Mouse (Mus musculus): ENCODE measurements at regions not wholly inside any gene's neighbourhood (a gene's known extent, or its start where the extent isn't known, plus 50 kb on each side); places are given as distances from the start of the nearest gene placed in this dataset.

DNA sequence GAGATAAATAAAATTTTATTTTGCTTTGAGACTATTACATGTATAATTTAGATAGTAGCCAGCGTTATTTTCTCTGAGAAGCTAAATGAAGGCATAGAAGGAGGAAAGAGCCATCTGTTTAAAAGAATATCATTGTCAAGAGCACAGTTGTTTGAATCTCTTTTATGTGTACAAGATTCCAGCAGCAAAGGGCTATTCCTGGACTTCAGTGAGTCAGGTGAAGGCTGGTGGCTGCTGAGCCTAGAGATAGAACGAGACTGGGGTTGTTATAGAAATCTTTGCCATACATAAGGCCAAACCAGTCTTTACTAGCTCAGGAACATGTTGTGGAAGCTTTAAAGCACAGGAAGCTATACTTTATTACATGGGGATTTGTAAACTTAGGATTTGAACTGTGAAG is 261.6 kb downstream of the Adcyap1 start:
- no peak for DNase-seq (ENCODE audit: low spot score in 2 of 2)
- intact Hi-C loops (cut with DNase I), result no loop called here

DNA sequence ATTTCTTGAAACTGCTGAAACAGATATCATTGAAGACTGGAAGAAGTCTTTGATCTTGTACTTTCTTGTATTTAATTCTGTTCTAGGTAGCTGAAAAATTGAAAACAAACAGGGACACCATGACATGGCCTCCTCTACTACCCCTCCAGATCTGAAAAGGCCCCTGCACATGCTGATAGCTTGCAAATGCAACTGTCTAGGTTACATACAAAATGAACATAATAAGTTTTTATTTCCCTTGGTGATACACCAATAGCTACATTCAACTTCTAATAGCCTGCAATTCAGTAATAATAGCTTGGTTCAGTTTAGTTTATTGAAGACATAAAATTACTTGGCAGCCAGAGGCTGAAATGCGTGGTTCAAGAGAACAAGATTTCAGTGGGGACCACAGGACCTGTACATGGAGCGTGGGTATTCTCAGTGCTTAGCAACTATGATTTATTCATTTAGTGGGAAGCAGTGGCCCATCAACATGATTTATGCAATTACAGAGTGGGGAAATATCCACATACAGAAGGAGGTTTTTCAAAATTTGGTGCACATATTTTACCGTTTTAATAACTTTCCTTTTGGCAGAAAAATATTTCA is 264.9 kb downstream of the Adcyap1 start:
- intact Hi-C loops (cut with DNase I), result no loop called here
- DNase-seq (ENCODE audit: low spot score in 2 of 2), result no peak

DNA sequence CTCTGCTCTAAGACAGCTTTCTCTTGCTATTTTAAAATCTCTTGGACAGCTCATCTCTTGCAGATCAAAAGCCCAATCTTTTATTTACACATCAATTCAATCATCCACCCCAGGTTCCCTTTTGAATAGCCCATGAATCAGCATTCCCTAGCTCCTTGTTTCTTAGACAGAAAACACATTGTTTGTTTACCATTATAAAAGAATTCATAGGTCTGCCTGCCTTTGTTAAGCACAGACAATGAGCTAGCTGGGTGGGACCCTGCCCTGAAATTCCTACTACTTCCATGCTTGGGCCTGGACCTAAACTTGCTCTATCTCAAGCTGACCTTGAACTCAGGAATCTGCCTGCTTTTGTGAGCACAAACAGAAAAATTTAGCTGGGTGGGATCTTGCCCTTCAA is 283.6 kb downstream of the Adcyap1 start:
- no peak for DNase-seq (ENCODE audit: low spot score in 2 of 2)
- intact Hi-C loops (cut with DNase I), result no loop called here

DNA sequence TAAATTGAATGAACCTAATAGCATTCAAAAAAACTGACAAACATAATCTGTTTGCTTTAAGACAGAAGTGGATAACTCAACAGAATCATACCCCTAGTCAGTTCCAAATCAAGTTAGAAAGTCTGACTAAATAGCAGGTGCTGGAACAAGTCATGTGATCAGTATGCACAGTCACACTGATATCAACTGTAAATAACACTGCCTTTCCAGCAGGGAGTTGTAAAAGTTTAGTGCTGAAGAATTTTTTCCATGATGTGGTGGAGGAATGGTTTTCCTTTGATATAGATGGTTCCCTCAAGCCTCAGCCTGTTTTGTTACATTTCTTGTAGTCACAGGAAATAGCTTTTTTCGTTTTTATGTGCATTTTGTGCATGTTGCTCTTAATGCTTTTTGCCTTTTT is 285.7 kb downstream of the Adcyap1 start:
- no peak for DNase-seq (ENCODE audit: low spot score in 2 of 2)
- intact Hi-C loops (cut with DNase I), result no loop called here

DNA sequence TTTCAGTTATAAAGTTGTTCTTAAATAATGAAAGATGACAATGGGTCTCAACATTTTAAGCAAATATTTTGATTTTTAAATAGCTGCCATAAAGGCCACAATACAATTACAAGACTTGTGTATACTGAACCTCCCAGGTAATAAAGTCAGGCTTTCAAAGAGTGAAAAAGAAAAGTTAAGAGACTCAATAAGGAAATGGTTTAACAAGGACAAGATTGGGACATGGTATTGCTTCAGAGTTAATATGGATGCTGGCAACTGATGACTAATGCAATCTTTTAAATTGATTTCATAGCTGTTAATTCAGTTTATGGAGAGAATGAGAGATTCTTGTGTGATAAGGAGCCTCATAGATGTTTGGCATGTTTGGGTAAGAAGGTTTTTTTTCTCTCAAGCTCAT is 287.6 kb downstream of the Adcyap1 start:
- intact Hi-C loops (cut with DNase I), result no loop called here
- no peak for DNase-seq (ENCODE audit: low spot score in 2 of 2)

DNA sequence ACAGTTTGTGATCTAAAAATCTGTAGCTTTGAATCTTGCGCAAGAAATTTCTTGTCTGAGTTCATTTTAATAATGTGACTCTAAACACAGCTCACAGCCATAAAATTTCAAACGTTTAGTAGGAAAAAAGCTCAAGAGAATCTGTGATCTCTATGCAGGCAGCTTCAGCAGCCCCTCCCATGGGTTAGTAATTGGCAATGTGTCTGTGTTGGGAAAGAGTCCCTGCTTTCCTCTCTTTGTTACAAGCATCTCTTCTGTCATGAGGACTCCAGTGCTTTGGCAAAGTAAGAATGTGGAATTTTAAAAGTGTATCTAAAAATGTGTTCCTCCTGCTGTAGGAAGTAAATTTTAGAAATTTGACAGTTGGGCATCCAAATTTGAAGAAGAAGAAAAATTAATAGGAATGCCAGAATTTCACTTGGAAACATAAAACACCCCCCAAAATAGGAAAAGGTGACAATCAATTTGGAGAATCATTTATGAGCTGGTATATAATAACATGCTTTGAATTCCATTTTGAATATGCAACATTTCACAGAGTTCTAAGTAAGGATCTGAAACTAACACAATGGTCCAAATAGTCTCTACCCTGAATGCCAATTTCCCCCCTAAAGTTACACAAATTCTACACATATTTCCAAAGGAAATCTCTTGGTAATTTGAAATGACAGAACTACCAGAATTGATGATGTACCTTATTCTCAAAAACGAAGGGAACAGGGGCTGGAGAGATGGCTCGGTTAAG is 291.3 kb downstream of the Adcyap1 start:
- intact Hi-C loops (cut with DNase I), result no loop called here
- no peak for DNase-seq (ENCODE audit: low spot score in 2 of 2)

DNA sequence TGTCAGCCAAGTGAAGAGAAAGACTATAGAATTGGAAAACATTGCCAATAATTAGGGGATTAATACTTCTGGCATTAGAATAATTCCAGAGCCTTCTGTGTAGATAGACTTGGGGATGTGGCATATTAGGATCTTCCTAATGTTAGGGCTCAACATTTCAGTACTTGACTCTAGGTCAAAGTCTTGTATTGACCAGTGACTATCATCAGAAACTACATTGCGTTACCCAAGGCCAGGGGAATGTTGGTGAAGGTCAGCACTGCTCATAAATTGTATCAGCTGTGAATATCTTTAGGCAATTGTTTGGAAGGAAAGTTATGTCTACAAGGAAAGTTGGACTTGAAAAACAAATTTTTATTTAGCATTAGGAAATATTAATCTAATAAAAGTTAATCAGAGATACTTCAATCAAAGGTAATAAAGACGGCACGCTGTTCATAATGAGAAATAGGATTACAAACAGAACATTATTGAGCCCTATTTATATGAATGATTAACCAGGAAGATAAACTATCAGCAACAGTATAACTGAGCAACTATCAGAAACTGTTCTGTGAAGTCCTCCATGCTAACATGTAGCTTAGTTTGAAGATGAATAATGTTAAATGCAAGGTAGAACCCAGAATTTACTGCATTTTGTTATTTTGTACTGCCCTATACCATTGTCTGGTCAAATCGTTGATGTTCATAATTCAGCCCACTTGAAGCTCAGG is 310.2 kb downstream of the Adcyap1 start:
- intact Hi-C loops (cut with DNase I), result no loop called here
- DNase-seq (ENCODE audit: low spot score in 2 of 2), result no peak

DNA sequence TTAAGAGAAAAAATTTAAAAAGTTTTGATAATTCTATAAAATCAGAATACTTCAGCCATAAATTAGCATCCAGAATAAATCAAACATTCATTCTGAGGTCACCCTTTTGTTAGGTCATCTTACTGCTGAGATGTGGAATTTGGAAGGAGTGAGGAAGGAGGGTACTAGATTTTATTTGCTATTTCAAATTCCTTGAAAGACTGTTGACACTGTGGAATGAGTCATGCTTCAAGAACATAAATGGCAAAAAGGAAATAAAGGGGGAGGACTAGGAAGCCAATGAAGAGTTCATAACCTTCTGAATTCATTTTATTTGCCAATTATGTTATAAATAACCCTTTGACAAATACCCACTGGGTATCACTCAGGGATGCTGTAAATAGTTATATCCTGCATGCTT is 324.6 kb downstream of the Adcyap1 start:
- intact Hi-C loops (cut with DNase I), result no loop called here
- DNase-seq (ENCODE audit: low spot score in 2 of 2), result no peak

DNA sequence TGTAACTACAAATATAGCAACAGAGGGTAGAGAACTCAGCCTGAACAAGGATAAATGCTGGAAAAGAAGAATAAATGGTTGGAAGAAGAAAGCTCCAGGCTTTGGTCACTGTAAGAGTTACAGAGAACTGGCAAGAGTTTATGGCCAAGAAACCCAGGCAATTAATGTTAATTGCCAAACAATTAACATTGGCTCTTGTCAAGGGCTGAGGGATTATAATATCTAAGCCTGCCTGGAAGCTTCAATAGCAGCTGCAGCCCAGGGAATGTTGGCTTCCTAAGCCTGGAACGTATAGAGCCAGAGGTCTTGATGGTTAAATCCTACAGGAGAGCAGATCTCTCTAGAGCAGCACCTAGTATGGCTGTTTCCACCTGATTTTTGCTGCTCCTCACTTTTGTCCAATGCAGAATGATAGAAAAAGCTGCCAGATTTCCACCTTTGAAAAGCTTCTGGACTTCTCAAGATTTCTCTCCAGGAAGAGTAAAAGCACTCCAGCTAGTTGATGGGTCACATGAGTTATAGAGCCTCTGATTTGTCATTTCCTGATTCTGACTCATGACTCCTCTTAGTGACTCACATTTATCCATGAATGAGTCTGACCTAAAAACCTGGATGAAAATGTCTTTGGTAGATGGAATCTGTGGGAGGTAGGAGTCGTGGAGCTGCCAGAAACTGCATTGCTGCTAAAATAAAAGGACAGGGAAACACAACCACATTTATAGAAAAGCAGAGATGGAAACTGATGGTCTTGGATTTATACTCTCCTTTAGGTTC is 327.2 kb downstream of the Adcyap1 start:
- DNase-seq (ENCODE audit: low spot score in 2 of 2), result no peak
- intact Hi-C loops (cut with DNase I), result no loop called here

DNA sequence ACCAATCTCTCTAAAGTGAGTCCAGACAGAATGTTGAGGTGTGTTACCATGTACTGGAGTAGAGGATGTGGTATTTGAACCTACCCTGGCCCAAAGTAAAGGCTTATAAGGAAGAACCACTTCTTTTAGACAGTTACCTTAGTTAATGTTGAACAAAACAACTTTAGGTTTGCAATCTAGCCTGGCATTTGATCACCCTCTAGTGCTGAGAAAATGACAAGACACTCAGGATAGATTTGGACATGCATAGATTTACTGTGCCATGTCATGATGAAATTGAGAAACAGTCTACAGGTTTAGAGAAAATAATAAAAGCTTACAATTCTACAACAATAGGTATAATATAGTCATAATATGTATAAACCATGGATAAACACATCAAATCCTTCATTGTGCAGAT is 333.7 kb downstream of the Adcyap1 start:
- no peak for DNase-seq (ENCODE audit: low spot score in 2 of 2)
- intact Hi-C loops (cut with DNase I), result no loop called here

DNA sequence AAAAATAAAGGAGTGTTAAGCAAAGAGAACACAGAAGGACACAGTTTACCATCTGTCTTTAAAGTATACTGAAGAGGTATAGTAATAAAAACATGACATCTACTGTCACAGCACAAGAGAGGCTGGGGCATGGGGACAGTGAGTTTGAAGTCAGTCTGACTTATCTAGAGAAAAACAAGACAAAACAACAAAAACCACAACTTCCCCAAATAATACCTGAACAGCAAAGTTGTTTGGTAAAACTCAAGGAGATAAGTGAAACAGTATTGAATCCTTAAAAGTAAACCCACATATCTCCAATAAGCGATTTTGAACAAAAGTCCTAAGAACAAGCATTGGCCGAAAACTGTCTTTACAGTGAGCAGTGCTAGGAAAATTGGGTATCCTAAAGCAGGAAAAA is 336.1 kb downstream of the Adcyap1 start:
- intact Hi-C loops (cut with DNase I), result no loop called here

DNA sequence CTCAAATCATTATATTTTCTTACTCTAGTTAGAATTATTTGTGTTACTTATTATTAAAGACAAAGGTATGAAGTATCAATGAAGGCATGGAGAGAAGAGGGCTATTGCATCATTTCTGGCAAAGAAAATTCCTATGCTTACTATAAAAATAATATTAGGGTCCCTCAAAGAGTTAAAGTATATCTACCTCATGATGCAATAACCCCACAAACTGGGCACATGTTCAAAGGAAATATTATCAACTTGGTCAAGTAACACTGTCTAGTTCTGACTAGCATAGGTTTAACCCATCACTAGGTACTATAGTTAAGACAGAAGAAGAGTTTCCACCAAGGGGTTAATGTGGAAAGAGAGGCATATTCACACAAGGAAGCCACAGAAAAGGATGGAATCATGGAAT is 336.9 kb downstream of the Adcyap1 start:
- intact Hi-C loops (cut with DNase I), result no loop called here
- no peak for DNase-seq (ENCODE audit: low spot score in 2 of 2)

More for the DNA sequence above, 336.1 kb downstream of the Adcyap1 start:
- DNase-seq (ENCODE audit: low spot score in 2 of 2), result no peak

DNA sequence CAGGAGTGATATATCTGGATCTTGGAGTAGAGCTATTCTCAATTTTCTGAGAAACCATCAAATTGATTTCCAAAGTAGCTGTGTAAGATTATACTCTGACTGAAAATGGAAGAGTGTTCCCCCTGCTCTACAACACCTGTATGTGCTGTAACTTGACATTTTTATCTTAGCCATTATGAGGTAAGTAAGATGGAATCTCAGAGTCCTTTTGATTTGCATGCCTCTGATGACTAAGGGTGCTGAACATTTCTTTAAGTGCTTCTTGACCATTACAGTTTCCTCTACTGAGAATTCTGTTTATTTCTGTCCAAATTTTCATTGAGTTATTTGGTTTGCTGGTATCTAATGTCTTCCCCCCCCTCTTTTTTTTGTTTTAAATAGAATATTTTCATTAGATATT is 343.0 kb downstream of the Adcyap1 start:
- no peak for DNase-seq (ENCODE audit: low spot score in 2 of 2)
- intact Hi-C loops (cut with DNase I), result no loop called here

DNA sequence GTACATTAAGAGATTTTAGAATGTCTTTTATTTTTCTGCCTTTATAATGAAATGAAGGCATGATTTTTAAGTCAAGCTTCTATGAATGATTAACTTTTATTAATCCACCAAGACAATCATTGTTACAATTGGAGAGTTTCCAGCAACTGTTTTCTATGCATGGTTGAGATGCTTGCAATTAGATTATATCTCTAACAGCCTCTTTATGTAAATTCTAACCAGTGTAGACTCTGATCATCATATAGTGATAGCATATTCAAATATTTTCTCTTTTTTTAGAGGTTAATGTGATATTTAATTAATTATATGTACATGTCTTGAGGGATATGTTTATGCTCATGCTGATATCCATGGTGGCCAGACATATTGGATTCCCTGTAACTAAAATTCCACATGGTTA is 351.5 kb downstream of the Adcyap1 start:
- intact Hi-C loops (cut with DNase I), result no loop called here
- DNase-seq (ENCODE audit: low spot score in 2 of 2), result no peak

DNA sequence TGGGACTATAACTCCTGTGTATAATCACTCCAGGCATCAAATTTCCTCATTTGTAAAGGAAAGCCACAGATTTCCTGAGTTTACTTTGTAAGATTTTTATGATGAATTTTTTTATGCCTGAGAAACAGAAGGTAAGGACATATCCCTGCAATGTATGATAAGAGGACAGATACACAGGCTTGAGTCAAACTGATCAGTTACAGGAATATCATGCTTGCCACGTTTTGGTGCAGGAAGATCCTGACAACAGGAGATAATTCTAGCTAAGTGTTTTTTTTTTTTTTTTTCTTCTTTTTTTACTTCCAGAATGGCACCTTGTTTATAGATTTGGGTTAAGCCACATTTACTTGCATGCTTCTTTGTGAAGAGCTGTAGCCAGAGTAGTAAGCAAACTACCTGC is 357.1 kb downstream of the Adcyap1 start:
- DNase-seq (ENCODE audit: low spot score in 2 of 2), result no peak
- intact Hi-C loops (cut with DNase I), result no loop called here

DNA sequence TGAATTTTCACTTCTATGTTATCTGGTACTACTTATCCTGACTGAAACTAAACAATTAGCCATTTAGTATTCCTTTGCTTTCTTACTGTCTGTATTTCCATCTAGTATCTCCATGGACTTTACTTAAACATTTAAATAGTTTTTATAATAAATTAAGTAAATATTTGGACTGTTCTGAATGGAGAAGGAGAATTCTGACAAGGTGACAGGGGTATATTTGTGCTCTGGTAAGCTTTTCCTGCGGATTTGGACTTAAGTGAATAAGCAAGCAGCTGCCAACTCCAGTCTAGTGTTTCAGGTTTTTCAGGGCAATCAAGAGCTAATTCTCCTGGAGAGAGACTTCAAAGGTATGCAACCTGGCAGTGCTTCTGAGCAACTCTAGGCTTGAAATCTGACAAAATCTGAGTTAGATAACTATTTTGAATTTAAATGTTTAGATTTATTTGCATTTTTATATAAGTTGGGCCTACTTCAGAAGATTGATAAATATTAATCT is 364.5 kb downstream of the Adcyap1 start:
- DNase-seq (ENCODE audit: low spot score in 2 of 2), result no peak
- intact Hi-C loops (cut with DNase I), result no loop called here

DNA sequence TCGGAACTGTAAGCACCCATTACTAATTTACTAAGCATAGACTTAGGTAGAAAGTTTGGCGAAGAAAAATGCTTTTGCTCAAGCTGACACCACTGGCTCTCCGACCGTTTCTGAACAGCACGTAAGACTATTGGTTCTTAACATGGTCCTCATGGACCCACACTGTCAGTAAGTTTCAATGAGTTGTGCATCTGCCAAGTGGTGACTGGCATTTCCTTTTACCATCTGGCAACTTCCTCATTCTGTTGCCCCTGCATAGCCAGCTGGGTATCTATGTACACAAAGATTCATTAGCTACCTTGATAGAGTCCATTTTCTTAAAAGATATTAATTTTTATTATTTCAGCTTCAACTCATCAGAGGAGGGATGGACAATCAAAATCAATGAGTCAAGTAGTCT is 381.2 kb downstream of the Adcyap1 start:
- DNase-seq (ENCODE audit: low spot score in 2 of 2), result no peak
- intact Hi-C loops (cut with DNase I), result no loop called here

DNA sequence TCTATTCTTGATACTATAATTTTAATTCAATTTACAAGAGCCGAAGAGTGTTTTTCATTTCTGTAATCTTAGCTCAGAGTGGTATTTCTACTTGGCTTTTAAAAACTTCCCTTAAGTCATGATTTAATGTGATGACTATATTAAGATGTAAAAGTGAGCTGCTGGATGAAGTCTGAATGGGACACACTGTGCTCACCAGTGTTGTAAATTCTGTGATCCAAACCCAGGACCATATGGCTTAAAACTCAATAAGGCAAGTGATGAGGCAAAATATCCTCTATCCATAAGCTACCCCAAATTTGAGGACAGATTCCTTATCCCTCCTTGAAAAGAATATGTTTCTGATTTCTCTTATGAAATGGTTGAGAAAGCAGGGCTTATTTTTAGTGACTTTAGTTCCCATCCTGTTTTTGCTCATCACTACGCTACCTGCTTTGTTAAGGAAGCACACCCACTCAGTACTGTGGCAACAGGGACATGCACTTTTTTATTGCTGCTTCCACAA is 399.4 kb downstream of the Adcyap1 start:
- intact Hi-C loops (cut with DNase I), result no loop called here
- DNase-seq (ENCODE audit: low spot score in 2 of 2), result peak in 1 of 2 experiments; percentile 9

DNA sequence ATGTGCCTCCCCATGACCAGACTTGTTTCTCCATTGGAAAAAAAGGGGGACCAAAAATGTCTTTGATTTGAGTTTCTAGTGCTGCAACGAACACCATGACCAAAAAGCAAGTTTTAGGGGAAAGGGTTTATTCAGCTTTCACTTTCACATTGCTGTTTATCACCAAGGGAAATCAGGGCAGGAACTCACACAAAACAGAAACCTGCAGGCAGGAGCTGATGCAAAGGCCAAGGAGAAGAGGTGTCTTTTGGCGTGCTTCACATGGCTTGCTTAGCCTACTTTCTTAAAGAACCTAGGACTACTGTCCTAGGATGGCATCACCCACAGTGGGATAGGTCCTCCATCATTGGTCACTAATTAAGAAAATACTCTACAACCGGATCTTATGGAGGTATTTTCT is 401.4 kb downstream of the Adcyap1 start:
- intact Hi-C loops (cut with DNase I), result no loop called here
- no peak for DNase-seq (ENCODE audit: low spot score in 2 of 2)

DNA sequence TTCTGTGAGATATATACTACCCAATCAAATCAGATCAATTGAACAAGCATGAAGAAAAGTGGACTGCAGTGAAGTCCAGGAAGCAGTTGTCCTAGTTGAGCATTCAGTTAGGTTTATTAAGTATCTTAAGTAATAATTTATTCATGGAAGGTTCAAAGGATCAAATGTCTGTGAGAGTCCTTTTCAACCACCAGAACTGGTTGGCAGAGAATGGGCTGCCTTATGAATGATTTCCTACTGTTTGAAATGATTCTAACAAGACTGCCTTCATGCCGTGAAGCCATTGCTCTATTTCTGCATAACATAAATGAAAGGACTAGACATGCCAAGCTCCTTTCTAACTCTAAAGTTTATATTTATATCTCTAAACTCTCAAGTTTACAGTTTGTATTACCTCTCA is 410.4 kb downstream of the Adcyap1 start:
- intact Hi-C loops (cut with DNase I), result no loop called here
- DNase-seq (ENCODE audit: low spot score in 2 of 2), result no peak
